Mouse (Mus musculus) CH12.LX (cell line): ENCODE results near the gene Ptger3. TPM values are rescaled to one million over a fixed set of nuclear protein-coding genes. Genes with fewer than 3 reads are reported as not detected.

ENCODE experiments used
- DNase-seq: peaks from one replicate; pipeline ENCODE4 v3.0.0-alpha.2; 2013; ENCODE audit errors: extremely low read depth
- H3K27ac ChIP-seq: 2 replicates; pipeline ENCODE4 v1.5.1; 2012; ENCODE audit warnings: low read depth, mild to moderate bottlenecking, control low read depth, moderate library complexity; ENCODE audit not compliant: insufficient read depth
- H3K27me3 ChIP-seq: replicated peaks from 2 replicates; pipeline ENCODE3; 2012; ENCODE audit warnings: inconsistent platforms
- H3K36me3 ChIP-seq, 2 experiments: replicated peaks in 1 of 2; 2 replicates each; pipeline versions ENCODE3 to v1.6.1; 2012; ENCODE audit warnings: inconsistent platforms in 1 of 2, low read length in 1 of 2, mild to moderate bottlenecking in 1 of 2, mixed read lengths in 1 of 2, moderate library complexity in 1 of 2; ENCODE audit not compliant: control insufficient read depth in 1 of 2, insufficient read depth in 1 of 2
- H3K4me1 ChIP-seq, 2 experiments: 2 replicates each; pipeline ENCODE4 v1.6.1; 2012; ENCODE audit warnings: inconsistent platforms in 1 of 2, moderate library complexity in 1 of 2; ENCODE audit not compliant: insufficient read depth in 2 of 2, control insufficient read depth in 1 of 2
- H3K4me2 ChIP-seq: 2 replicates; pipeline ENCODE4 v1.6.1; 2012; ENCODE audit warnings: low read depth, mild to moderate bottlenecking, control low read depth; ENCODE audit not compliant: poor library complexity, insufficient read depth, severe bottlenecking
- H3K4me3 ChIP-seq, 3 experiments: fragments of 150-350 bp in 1 of 3; sonication (generic) in 1 of 3; replicated peaks in 1 of 3; 2 replicates each; pipeline versions ENCODE3 to v1.5.1; 2011 to 2012; ENCODE audit warnings: low read depth in 2 of 3, low read length in 2 of 3, mild to moderate bottlenecking in 2 of 3, moderate library complexity in 2 of 3, control low read depth in 1 of 3, improper control_type of control experiment in 1 of 3, inconsistent platforms in 1 of 3, mixed read lengths in 1 of 3; ENCODE audit not compliant: poor library complexity in 1 of 3
- H3K79me2 ChIP-seq: replicated peaks from 2 replicates; pipeline ENCODE4 v1.6.1; 2012; ENCODE audit warnings: mild to moderate bottlenecking, moderate library complexity; ENCODE audit not compliant: control insufficient read depth, poor library complexity, insufficient read depth, severe bottlenecking; ENCODE audit errors: extremely low read depth
- H3K9ac ChIP-seq: 2 replicates; pipeline ENCODE4 v1.6.1; 2012; ENCODE audit warnings: low read depth, mild to moderate bottlenecking, control low read depth, moderate library complexity; ENCODE audit not compliant: insufficient read depth
- H3K9me3 ChIP-seq: replicated peaks from 2 replicates; pipeline ENCODE3; 2012; ENCODE audit warnings: low read length, inconsistent platforms, mixed read lengths
- BHLHE40 ChIP-seq: IDR thresholded peaks from 2 replicates; pipeline ENCODE4 v1.6.1; 2011; ENCODE audit warnings: mild to moderate bottlenecking, low read depth, low read length, improper control_type of control experiment
- CHD1 ChIP-seq: IDR thresholded peaks from 2 replicates; pipeline ENCODE4 v1.6.1; 2012; ENCODE audit warnings: low read depth, low read length, improper control_type of control experiment, inconsistent platforms
- CHD2 ChIP-seq: IDR thresholded peaks from 2 replicates; pipeline ENCODE4 v1.6.1; 2011; ENCODE audit warnings: low read length, improper control_type of control experiment
- CTCF ChIP-seq, 2 experiments: IDR thresholded peaks in 1 of 2; conservative IDR thresholded peaks in 1 of 2; 2 replicates each; pipeline ENCODE4 v1.5.1; 2011 to 2012; ENCODE audit warnings: low read depth in 2 of 2, low read length in 2 of 2, improper control_type of control experiment in 1 of 2, inconsistent platforms in 1 of 2, mild to moderate bottlenecking in 1 of 2, moderate library complexity in 1 of 2
- E2F4 ChIP-seq: IDR thresholded peaks from 2 replicates; pipeline ENCODE4 v1.6.1; 2011; ENCODE audit warnings: low read depth, low read length, improper control_type of control experiment; ENCODE audit not compliant: insufficient replicate concordance
- ELF1 ChIP-seq: IDR thresholded peaks from 2 replicates; pipeline ENCODE4 v1.6.1; 2014; ENCODE audit warnings: low read depth, mild to moderate bottlenecking, inconsistent platforms, low read length, improper control_type of control experiment
- EP300 ChIP-seq: IDR thresholded peaks from 2 replicates; pipeline ENCODE4 v1.6.1; 2011; ENCODE audit warnings: low read length, improper control_type of control experiment
- ETS1 ChIP-seq: conservative IDR thresholded peaks from 2 replicates; pipeline ENCODE4 v1.6.1; 2012; ENCODE audit warnings: low read depth, mild to moderate bottlenecking, inconsistent platforms, low read length, improper control_type of control experiment, moderate library complexity
- GABPA ChIP-seq: IDR thresholded peaks from 2 replicates; pipeline ENCODE4 v1.6.1; 2012; ENCODE audit warnings: low read depth, low read length, improper control_type of control experiment, inconsistent platforms; ENCODE audit not compliant: insufficient replicate concordance
- HCFC1 ChIP-seq: IDR thresholded peaks from 2 replicates; pipeline ENCODE4 v1.6.1; 2012; ENCODE audit warnings: low read depth, mild to moderate bottlenecking, inconsistent platforms, low read length, improper control_type of control experiment
- IRF4 ChIP-seq: IDR thresholded peaks from 2 replicates; pipeline ENCODE4 v1.6.1; 2014; ENCODE audit warnings: low read depth, mild to moderate bottlenecking, inconsistent platforms, low read length, improper control_type of control experiment
- JUN ChIP-seq: IDR thresholded peaks from 2 replicates; pipeline ENCODE4 v1.6.1; 2011; ENCODE audit warnings: low read depth, mild to moderate bottlenecking, low read length, improper control_type of control experiment, moderate library complexity; ENCODE audit not compliant: insufficient read depth
- JUND ChIP-seq: conservative IDR thresholded peaks from 2 replicates; pipeline ENCODE4 v1.6.1; 2011; ENCODE audit warnings: low read depth, low read length, improper control_type of control experiment
- KAT2A ChIP-seq: IDR thresholded peaks from 2 replicates; pipeline ENCODE4 v1.6.1; 2012; ENCODE audit warnings: low read length, improper control_type of control experiment, inconsistent platforms; ENCODE audit not compliant: insufficient replicate concordance
- MAFK ChIP-seq: IDR thresholded peaks from 2 replicates; pipeline ENCODE4 v1.6.1; 2011; ENCODE audit warnings: low read length, improper control_type of control experiment; ENCODE audit not compliant: insufficient replicate concordance
- MAX ChIP-seq: IDR thresholded peaks from 2 replicates; pipeline ENCODE4 v1.6.1; 2011; ENCODE audit warnings: low read length, improper control_type of control experiment
- MAZ ChIP-seq: IDR thresholded peaks from 2 replicates; pipeline ENCODE4 v1.6.1; 2012; ENCODE audit warnings: low read depth, mild to moderate bottlenecking, inconsistent platforms, low read length, improper control_type of control experiment, moderate library complexity
- MEF2A ChIP-seq: IDR thresholded peaks from 2 replicates; pipeline ENCODE4 v1.6.1; 2014; ENCODE audit warnings: low read depth, mild to moderate bottlenecking, inconsistent platforms, low read length, improper control_type of control experiment, borderline replicate concordance
- MXI1 ChIP-seq: IDR thresholded peaks from 2 replicates; pipeline ENCODE4 v1.6.1; 2011; ENCODE audit warnings: mild to moderate bottlenecking, low read depth, low read length, improper control_type of control experiment
- MYC ChIP-seq: IDR thresholded peaks from 2 replicates; pipeline ENCODE4 v1.6.1; 2011; ENCODE audit warnings: low read depth, mild to moderate bottlenecking, improper control_type of control experiment, low read length
- NELFE ChIP-seq: IDR thresholded peaks from 2 replicates; pipeline ENCODE4 v1.6.1; 2011; ENCODE audit warnings: low read depth, low read length, improper control_type of control experiment
- NRF1 ChIP-seq: IDR thresholded peaks from 2 replicates; pipeline ENCODE4 v1.6.1; 2014; ENCODE audit warnings: low read depth, mild to moderate bottlenecking, inconsistent platforms, low read length, improper control_type of control experiment, moderate library complexity
- PAX5 ChIP-seq: IDR thresholded peaks from 2 replicates; pipeline ENCODE4 v1.6.1; 2012; ENCODE audit warnings: low read length, inconsistent platforms, mixed read lengths
- POLR2A ChIP-seq: IDR thresholded peaks from 2 replicates; pipeline ENCODE4 v1.6.1; 2011; ENCODE audit warnings: low read depth, mild to moderate bottlenecking, improper control_type of control experiment, low read length
- POLR2AphosphoS2 ChIP-seq: IDR thresholded peaks from 2 replicates; pipeline ENCODE4 v1.6.1; 2011; ENCODE audit warnings: low read depth, low read length, improper control_type of control experiment
- RAD21 ChIP-seq: IDR thresholded peaks from 2 replicates; pipeline ENCODE4 v1.6.1; 2011; ENCODE audit warnings: low read depth, mild to moderate bottlenecking, low read length, improper control_type of control experiment, moderate library complexity
- RCOR1 ChIP-seq: conservative IDR thresholded peaks from 2 replicates; pipeline ENCODE4 v1.6.1; 2012; ENCODE audit warnings: low read depth, mild to moderate bottlenecking, inconsistent platforms, low read length, improper control_type of control experiment
- SIN3A ChIP-seq: IDR thresholded peaks from 2 replicates; pipeline ENCODE4 v1.6.1; 2012; ENCODE audit warnings: low read length, improper control_type of control experiment, inconsistent platforms
- SMC3 ChIP-seq: IDR thresholded peaks from 2 replicates; pipeline ENCODE4 v1.6.1; 2011; ENCODE audit warnings: low read depth, low read length, improper control_type of control experiment
- TBP ChIP-seq: conservative IDR thresholded peaks from 2 replicates; pipeline ENCODE4 v1.6.1; 2011; ENCODE audit warnings: low read depth, low read length, improper control_type of control experiment
- TCF12 ChIP-seq: IDR thresholded peaks from 2 replicates; pipeline ENCODE4 v1.6.1; 2014; ENCODE audit warnings: low read depth, mild to moderate bottlenecking, inconsistent platforms, low read length, improper control_type of control experiment
- UBTF ChIP-seq: IDR thresholded peaks from 2 replicates; pipeline ENCODE4 v1.6.1; 2012; ENCODE audit warnings: low read depth, mild to moderate bottlenecking, inconsistent platforms, low read length, improper control_type of control experiment, moderate library complexity
- USF1 ChIP-seq: IDR thresholded peaks from 2 replicates; pipeline ENCODE4 v1.6.1; 2014; ENCODE audit warnings: low read depth, mild to moderate bottlenecking, inconsistent platforms, low read length, improper control_type of control experiment
- USF2 ChIP-seq: conservative IDR thresholded peaks from 2 replicates; pipeline ENCODE4 v1.6.1; 2011; ENCODE audit warnings: low read depth, low read length, improper control_type of control experiment
- ZC3H11A ChIP-seq: IDR thresholded peaks from 2 replicates; pipeline ENCODE4 v1.6.1; 2012; ENCODE audit warnings: low read depth, mild to moderate bottlenecking, inconsistent platforms, low read length, improper control_type of control experiment
- ZKSCAN1 ChIP-seq: IDR thresholded peaks from 2 replicates; pipeline ENCODE4 v1.6.1; 2012; ENCODE audit warnings: low read depth, inconsistent platforms, low read length, improper control_type of control experiment, borderline replicate concordance
- ZMIZ1 ChIP-seq: IDR thresholded peaks from 2 replicates; pipeline ENCODE4 v1.6.1; 2012; ENCODE audit warnings: low read depth, mild to moderate bottlenecking, inconsistent platforms, low read length, improper control_type of control experiment
- ZNF384 ChIP-seq: IDR thresholded peaks from 2 replicates; pipeline ENCODE4 v1.6.1; 2012; ENCODE audit warnings: low read depth, low read length, improper control_type of control experiment, inconsistent platforms
- dilution Hi-C: fragments of 300-500 bp; cut with MboI; formaldehyde crosslinking; loops from 2 replicates; pipeline ENCODE4 v1.14.3; 2020; ENCODE audit warnings: low sequenced_read_pairs; ENCODE audit not compliant: extremely low pct_unique_long_range_greater_than_20kb, extremely low pct_ligation_motif_present
- in situ Hi-C: fragments of 300-500 bp; cut with MboI; formaldehyde crosslinking; loops from 3 replicates; pipeline ENCODE4 v1.14.3; 2019; ENCODE audit warnings: low sequenced_read_pairs, low pct_ligation_motif_present, low pct_unique_long_range_greater_than_20kb, mixed read lengths
- polyA plus RNA-seq: library from polyadenylated mRNA; unstranded; fragments of >175 nt; gene quantifications from 2 replicates; pipeline ENCODE4 v1.2.1, GENCODE M21; 2012; ENCODE audit warnings: low read depth; ENCODE audit not compliant: insufficient read length
- total RNA-seq, 2 experiments: library from RNA; depleted of rRNA; stranded (reverse); fragments of 300-350 nt in 1 of 2; fragments of >200 nt in 1 of 2; gene quantifications; 2 replicates each; pipeline ENCODE4 v1.2.3; 2012 to 2014

Gene Ptger3
- total and polyA plus RNA-seq, 3 experiments: 0.06 TPM; not detected in 2

GRCm38 (mm10) chr3:157634431-157634830 is 67.7 kb downstream of the Ptger3 start:
- no peak overlapping the region for H3K9ac ChIP-seq
- peaks cover 19 to 37% of the 10 kb centered on the region in 2 experiments for H3K4me1 ChIP-seq
- dilution Hi-C loops (no loop called here), in situ Hi-C loops (no loop called here)
- no peaks in the 10 kb centered on the region for H3K36me3 ChIP-seq
- TF ChIP-seq RAD21: no peak; the same call in none of the 2 replicates
- TF ChIP-seq ZKSCAN1: no peak
- no peak for TF ChIP-seq SMC3
- TF ChIP-seq MAFK: peak; percentile 84; the same call in 1 of the 2 replicates
- TF ChIP-seq ETS1: peak; percentile 88
- TF ChIP-seq HCFC1: peak; percentile 20; the same call in 1 of the 2 replicates
- TF ChIP-seq JUN: peak; percentile 74; the same call in 1 of the 2 replicates
- no peak for TF ChIP-seq ZC3H11A
- peak; percentile 90 for TF ChIP-seq MEF2A
- no peak for TF ChIP-seq ELF1
- TF ChIP-seq NRF1: 0 out of 2 replicates have a peak, but pooled peaks have one; percentile 11
- TF ChIP-seq RCOR1: peak; percentile 100
- TF ChIP-seq TCF12: peak; percentile 95
- no peak for TF ChIP-seq CTCF (conservative IDR thresholded peaks at IDR 0.05 in 1 of 2, IDR thresholded peaks at IDR 0.05 in 1 of 2; ENCODE audit: low read depth in 2 of 2, low read length in 2 of 2)
- TF ChIP-seq USF1: peak; percentile 61
- TF ChIP-seq KAT2A: no peak
- peak; percentile 97 for TF ChIP-seq MYC
- peak; percentile 100 for TF ChIP-seq IRF4
- TF ChIP-seq GABPA: no peak
- peak; percentile 91 for TF ChIP-seq MAX
- no peak for TF ChIP-seq NELFE
- no peak for TF ChIP-seq PAX5
- TF ChIP-seq BHLHE40: peak; percentile 95
- no peak; the same call in 1 of the 2 replicates for TF ChIP-seq E2F4
- TF ChIP-seq TBP: 0 out of 2 replicates have a peak, but pooled peaks have one; percentile 57
- TF ChIP-seq UBTF: no peak
- peak; percentile 100 for TF ChIP-seq EP300
- peak; percentile 93 for TF ChIP-seq JUND
- TF ChIP-seq CHD2: peak; percentile 90
- no peak for TF ChIP-seq ZMIZ1
- peak; percentile 65 for TF ChIP-seq USF2
- no peak for TF ChIP-seq POLR2A
- TF ChIP-seq POLR2AphosphoS2: no peak
- no peak; the same call in none of the 2 replicates for TF ChIP-seq SIN3A
- TF ChIP-seq ZNF384: peak; percentile 59
- TF ChIP-seq MAZ: peak; percentile 63; the same call in 1 of the 2 replicates
- no peak for TF ChIP-seq CHD1
- TF ChIP-seq MXI1: peak; percentile 44; the same call in 1 of the 2 replicates
- peak overlapping the region; percentile 68 for H3K4me2 ChIP-seq
- no peaks in the 10 kb centered on the region for H3K79me2 ChIP-seq
- no peaks in the 10 kb centered on the region for H3K9me3 ChIP-seq
- no peak overlapping the region for H3K4me3 ChIP-seq
- no peaks in the 10 kb centered on the region for H3K27me3 ChIP-seq
- peak overlapping the region; percentile 34; the same call in 1 of the 2 replicates for H3K27ac ChIP-seq
- peak; percentile 91 for DNase-seq
